Mouse (Mus musculus): ENCODE measurements around the gene Gm20388.

GRCm38 (mm10) chr8:124196195-124196594, 4285.6 kb downstream of the Gm20388 start:
- TF ChIP-seq CTCF (IDR thresholded peaks at IDR 0.05; ENCODE audit: low read depth) (no peak), EP300 (IDR thresholded peaks at IDR 0.05; ENCODE audit: low read depth) (no peak)

Data from liver, embryonic 14.5 days (tissue).